Mouse (Mus musculus) right cerebral cortex, postnatal 4 days (tissue): Measurements from ENCODE around the gene Dock9.

Experiments
- DNase-seq: peaks from one replicate; pipeline ENCODE4 v3.0.0-alpha.2; 2022

Dock9 gene

GRCm38 (mm10) chr14:121617645-121618390 lies 179.8 kb downstream of the Dock9 start:
- DNase-seq = peak; percentile 72

DNA sequence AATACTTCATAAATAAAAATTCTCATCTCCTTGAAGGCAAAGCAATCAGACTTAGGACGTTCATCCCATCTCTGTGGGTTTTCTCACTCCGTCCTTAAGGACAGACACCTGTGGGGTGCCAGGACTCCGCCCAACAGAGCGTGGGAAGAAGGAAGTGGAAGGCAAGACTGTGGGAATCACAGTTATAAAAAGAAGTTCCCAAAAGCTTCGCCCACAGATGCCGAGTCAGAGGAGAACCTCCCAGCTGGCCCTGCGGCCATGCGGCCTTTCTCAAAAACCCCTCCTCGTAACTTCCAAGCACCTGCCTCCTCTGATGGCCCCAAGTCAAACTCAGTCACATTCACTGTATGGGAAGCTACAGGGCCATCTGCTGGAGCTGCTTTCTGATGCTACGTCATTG lies 182.2 kb downstream of the Dock9 start:
- DNase-seq = no peak

GRCm38 (mm10) chr14:121614461-121615170 lies 183.0 kb downstream of the Dock9 start:
- DNase-seq = no peak

DNA sequence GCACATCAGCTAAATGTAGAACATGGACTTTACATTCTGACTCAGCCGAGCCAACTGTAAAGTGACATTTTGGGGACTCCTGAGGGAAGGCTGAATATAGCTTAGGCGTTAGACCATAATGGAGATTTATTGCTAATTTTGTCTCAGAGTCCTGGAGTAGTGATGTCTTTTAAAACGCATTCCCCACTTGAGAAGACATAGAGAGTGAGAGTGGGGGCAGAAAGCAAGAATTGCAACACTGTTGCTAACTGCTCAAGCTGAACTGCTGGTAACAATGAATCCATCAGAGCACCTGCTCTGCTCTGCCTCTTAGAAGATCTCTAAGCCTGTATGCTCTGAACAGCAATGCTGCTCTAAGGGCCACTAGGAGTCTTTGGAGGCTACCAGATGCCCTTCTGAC lies 184.1 kb downstream of the Dock9 start:
- no peak for DNase-seq

GRCm38 (mm10) chr14:121612926-121613325 lies 184.7 kb downstream of the Dock9 start:
- DNase-seq = no peak

DNA sequence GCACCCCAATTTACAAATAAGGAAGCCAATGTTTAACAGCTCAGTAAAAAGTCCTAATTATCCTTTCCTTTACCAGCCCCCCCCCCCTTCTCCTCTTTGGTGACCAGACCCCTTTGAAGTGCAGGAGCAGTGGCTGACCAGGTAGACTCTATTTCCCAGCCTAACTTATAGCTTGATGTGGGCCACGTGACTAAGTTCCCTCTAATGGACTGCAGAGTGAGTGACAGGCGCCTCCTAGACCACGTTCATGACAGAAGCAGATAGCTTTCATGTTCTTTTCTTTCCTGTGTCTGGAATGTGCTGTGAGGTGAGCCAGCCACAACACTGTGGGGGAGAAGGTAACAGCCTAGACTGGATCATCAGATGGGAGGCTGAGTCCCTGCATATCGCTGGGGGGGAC lies 186.1 kb downstream of the Dock9 start:
- DNase-seq = no peak

- no peak for DNase-seq
These were observed 186.5 kb downstream of the Dock9 start for GRCm38 (mm10) chr14:121611098-121611497.

DNA sequence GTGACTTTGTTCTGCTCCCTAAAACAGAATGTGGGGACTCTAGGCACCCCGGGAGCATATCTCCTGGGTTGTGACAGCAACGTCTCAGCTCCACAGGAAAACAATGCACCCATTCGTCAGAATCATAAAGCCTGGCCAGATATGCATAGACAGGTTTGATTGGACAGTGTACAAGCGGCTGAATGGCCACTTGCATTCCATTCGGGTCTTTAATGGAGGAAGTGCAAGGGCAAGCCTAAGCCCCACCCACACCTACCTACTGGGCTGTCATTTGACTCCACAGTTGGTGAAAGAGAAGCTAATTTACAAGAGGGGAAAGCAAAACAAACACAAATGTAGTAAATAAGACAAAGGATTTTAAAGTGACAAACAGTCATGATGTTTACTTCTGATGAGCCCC lies 189.1 kb downstream of the Dock9 start:
- DNase-seq = no peak

GRCm38 (mm10) chr14:121606433-121606832 lies 191.2 kb downstream of the Dock9 start:
- DNase-seq = no peak

DNA sequence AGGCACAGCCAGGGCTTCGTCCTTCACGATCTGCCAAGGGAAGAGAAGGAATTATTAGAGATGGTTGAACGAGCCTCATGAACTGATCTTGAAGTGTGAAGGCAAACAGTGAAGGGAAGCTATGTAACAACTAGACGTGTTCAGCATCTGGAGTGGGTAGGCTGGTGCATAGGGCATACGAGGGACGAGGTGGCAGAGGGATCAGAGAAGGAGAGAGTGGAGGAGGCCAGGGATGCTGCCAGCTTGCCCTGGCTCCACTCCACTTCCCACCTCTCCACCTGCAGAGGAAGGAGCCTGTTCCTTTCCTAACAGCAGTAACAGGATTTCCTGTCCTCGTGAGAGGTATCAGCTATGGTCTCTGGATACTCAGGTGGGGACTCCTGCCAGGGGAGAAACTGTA lies 192.4 kb downstream of the Dock9 start:
- DNase-seq = no peak

GRCm38 (mm10) chr14:121604565-121604964 lies 193.1 kb downstream of the Dock9 start:
- DNase-seq = no peak

GRCm38 (mm10) chr14:121602610-121603009 lies 195.0 kb downstream of the Dock9 start:
- no peak for DNase-seq

DNA sequence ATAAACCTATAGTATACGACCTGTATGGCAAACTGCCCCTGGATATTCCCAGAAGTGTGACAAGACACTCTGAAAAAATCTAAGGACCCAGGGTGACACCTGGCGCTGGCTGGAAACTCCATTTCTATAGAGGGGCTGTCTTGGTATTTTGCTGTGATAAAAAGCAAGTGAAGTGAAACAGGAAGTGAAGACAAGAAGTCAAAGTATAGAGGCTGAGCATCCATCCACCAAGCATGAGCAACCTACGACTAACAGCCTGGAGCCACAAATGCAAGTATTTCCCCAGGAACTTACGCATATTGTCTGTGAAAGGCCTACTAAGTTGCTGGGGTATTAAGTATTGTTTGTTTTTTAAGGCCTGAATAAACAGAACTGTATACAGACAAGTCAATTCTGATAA lies 197.1 kb downstream of the Dock9 start:
- no peak for DNase-seq

DNA sequence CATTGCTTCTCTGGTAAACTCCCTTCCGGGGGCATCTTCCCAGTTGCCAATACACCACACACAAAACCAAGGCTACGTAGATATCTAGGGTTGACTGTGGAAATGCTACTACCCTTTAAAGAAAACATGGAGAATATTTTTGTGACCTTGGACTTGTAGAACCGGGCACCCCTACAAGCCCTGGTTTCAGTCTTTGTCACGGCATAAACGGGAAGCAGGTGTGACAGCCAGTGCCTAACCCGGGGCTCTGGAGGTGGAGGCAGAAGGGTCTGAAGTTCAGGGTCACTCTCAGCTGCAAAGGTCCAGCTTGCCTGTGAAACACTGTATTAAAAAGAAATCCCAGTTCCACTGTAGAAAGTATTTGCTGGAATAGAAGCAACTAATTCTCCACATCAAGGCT lies 200.6 kb downstream of the Dock9 start:
- DNase-seq = no peak

DNA sequence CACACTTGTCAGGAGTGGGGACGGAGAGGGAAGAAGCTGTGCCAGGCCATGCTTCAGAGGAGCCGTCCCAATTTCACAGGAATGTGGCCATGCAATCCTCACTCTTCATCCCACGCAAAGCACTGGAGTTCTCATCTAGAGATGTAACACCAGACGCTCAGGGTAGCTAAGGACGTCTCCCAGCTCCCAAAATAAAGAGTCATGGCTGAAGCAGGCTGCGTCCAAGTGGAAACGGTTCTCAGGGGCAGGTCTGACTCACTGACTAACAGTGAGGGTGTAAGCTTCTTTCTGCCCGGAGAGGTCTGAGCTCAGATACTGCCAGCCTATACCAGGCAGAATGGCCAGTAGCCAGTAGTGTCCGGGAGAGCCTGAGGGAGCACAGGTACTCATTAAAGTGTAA lies 201.0 kb downstream of the Dock9 start:
- DNase-seq = no peak

GRCm38 (mm10) chr14:121594684-121595083 lies 203.0 kb downstream of the Dock9 start:
- no peak for DNase-seq

DNA sequence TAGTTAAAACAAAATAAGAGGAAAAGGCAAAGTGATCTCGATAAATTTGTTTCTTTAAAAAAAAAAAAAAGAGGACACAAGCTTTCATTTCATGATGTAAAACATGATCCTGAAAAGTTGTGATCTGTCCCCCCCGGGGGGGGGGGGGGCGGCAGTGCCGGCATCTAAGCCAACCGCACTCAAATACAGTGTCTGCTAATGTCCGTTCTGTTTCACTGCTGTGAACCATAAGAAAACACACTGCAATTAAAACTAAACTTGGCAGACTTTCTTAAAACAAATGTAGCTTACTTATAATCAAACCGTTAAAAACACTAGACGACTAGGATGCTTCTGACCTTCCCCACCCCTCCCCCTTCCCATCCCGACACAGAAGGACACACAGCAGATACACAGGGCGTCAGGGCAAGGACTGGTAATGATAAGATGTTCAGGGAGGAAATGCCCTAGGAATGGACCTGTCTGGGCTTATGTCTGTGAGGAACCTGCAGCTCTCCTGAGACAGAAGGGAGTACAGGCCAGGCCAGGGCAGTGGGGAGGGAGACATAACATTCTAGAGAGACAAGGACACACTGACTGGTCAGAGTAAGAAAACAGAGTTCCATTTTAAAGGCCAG lies 204.2 kb downstream of the Dock9 start:
- DNase-seq = no peak

- DNase-seq = no peak
These were observed 204.7 kb downstream of the Dock9 start for GRCm38 (mm10) chr14:121592890-121593289.

- no peak for DNase-seq
These were observed 205.3 kb downstream of the Dock9 start for GRCm38 (mm10) chr14:121592356-121592755.

GRCm38 (mm10) chr14:121589097-121589725 lies 208.4 kb downstream of the Dock9 start:
- peak; percentile 85 for DNase-seq

GRCm38 (mm10) chr14:121588451-121588850 lies 209.2 kb downstream of the Dock9 start:
- no peak for DNase-seq

- no peak for DNase-seq
These were observed 211.5 kb downstream of the Dock9 start for GRCm38 (mm10) chr14:121585906-121586765.

DNA sequence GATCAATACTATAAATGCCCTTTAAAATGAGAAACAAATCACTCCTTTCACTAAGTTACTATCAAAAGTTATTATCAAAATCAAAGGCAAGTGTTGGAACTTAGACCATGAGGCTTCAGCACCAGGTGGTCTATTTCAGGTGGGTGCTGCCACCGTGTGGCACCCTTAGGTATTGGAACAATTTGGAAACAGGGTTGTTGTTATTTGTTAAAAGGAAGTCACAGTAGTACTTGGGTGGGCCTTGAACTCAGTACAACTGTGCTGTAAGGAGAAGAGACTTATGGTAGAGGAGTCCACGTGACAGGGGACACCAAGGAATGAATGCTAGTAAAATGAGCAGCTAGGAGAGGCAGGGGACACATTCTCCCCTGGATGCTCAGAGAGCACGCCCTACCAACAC lies 218.6 kb downstream of the Dock9 start:
- DNase-seq = peak; percentile 75
